Mouse (Mus musculus) intestine, embryonic 14.5 days (tissue): Measurements from ENCODE around the gene Cyp4f40. TPM values are rescaled to one million over a fixed set of nuclear protein-coding genes. Genes with fewer than 3 reads are reported as not detected.

Source experiments
- polyA plus RNA-seq: library from polyadenylated mRNA; unstranded; fragments of >200 nt; fragmentation: Nextera tagmentation; extraction: Ambion mirVana; gene quantifications from 2 replicates; pipeline ENCODE4 v1.2.1, GENCODE M21; 2014

The Cyp4f40 gene
- polyA plus RNA-seq, 1 experiment from 2014 or later: 4.7 TPM

Other genes starting within 250 kb of the Cyp4f40 start
- 0.11 and 0.30 TPM in 2 replicates for gene Pglyrp2, start 234.7 kb upstream of the Cyp4f40 start, polyA plus RNA-seq
- 0.62 and 0.63 TPM in 2 replicates for gene Cyp4f39, start 206.2 kb upstream of the Cyp4f40 start, polyA plus RNA-seq
- gene Cyp4f17, start 152.8 kb upstream of the Cyp4f40 start, polyA plus RNA-seq: 6.9 and 7.7 TPM in 2 replicates
- 16.0 and 18.6 TPM in 2 replicates for gene Cyp4f16, start 122.3 kb upstream of the Cyp4f40 start, polyA plus RNA-seq
- gene Cyp4f37, start 37.6 kb upstream of the Cyp4f40 start, polyA plus RNA-seq: 0.50 TPM in 1 of 2 replicates, not detected in the other
- gene Cyp4f15, start 26.7 kb downstream of the Cyp4f40 start, polyA plus RNA-seq: 0.19 TPM in 1 of 2 replicates, not detected in the other
- 45.7 and 55.4 TPM in 2 replicates for gene Zfp871, start 129.4 kb downstream of the Cyp4f40 start, polyA plus RNA-seq
- 5.3 and 6.1 TPM in 2 replicates for gene Zfp811, start 151.0 kb downstream of the Cyp4f40 start, polyA plus RNA-seq
- 14.2 and 16.9 TPM in 2 replicates for gene Zfp799, start 171.4 kb downstream of the Cyp4f40 start, polyA plus RNA-seq
- gene Zfp870, start 232.7 kb downstream of the Cyp4f40 start, polyA plus RNA-seq: 6.7 and 8.6 TPM in 2 replicates